Mouse (Mus musculus) spleen, adult 2 months (tissue): ENCODE results near the gene Tiam1.

Experiments used
- CTCF ChIP-seq: fragments of 200-500 bp; IDR thresholded peaks from 2 replicates; pipeline ENCODE4 v1.5.1; 2011; ENCODE audit warnings: mild to moderate bottlenecking, inconsistent platforms; ENCODE audit not compliant: insufficient read depth, insufficient read length, insufficient replicate concordance; ENCODE audit errors: extremely low read depth
- POLR2A ChIP-seq: fragments of 200-500 bp; IDR thresholded peaks from 2 replicates; pipeline ENCODE4 v1.6.1; 2011; ENCODE audit warnings: low read depth, low read length, inconsistent platforms

GRCm38 (mm10) chr16:89896392-89896791 is 247.2 kb downstream of the Tiam1 start:
- no peak for TF ChIP-seq POLR2A
- TF ChIP-seq CTCF = peak; percentile 74
